Mouse (Mus musculus): ENCODE measurements at regions not wholly inside any gene's neighbourhood (a gene's known extent, or its start where the extent isn't known, plus 50 kb on each side); places are given as distances from the start of the nearest gene placed in this dataset.
A peak's percentile ranks its signal among the peaks of the same experiment; 100 is the strongest.

- DNase-seq, result no peak
Measured at GRCm38 (mm10) chr1:81950140-81950550, 282.8 kb upstream of the Gm9747 start.

- DNase-seq, result no peak
Measured at GRCm38 (mm10) chr1:81950853-81951252, 282.1 kb upstream of the Gm9747 start.

GRCm38 (mm10) chr1:81951493-81952011, 281.4 kb upstream of the Gm9747 start:
- DNase-seq, result no peak

GRCm38 (mm10) chr1:81952095-81952494, 280.8 kb upstream of the Gm9747 start:
- no peak for DNase-seq

- DNase-seq, result no peak
Measured at GRCm38 (mm10) chr1:81954507-81954906, 278.4 kb upstream of the Gm9747 start.

- no peak for DNase-seq
Measured at GRCm38 (mm10) chr1:81967062-81967461, 265.9 kb upstream of the Gm9747 start.

- no peak for DNase-seq
Measured at GRCm38 (mm10) chr1:81967746-81968295, 265.1 kb upstream of the Gm9747 start.

GRCm38 (mm10) chr1:81972575-81972974, 260.3 kb upstream of the Gm9747 start:
- DNase-seq, result no peak

GRCm38 (mm10) chr1:81973481-81973880, 259.4 kb upstream of the Gm9747 start:
- DNase-seq, result no peak

- DNase-seq, result no peak
Measured at GRCm38 (mm10) chr1:82007943-82008342, 225.0 kb upstream of the Gm9747 start.

- DNase-seq, result no peak
Measured at GRCm38 (mm10) chr1:82008805-82009204, 224.1 kb upstream of the Gm9747 start.

GRCm38 (mm10) chr1:82010995-82011394, 221.9 kb upstream of the Gm9747 start:
- no peak for DNase-seq

GRCm38 (mm10) chr1:82015341-82015740, 217.6 kb upstream of the Gm9747 start:
- no peak for DNase-seq

- peak; percentile 9 for DNase-seq
Measured at GRCm38 (mm10) chr1:82018701-82019404, 214.1 kb upstream of the Gm9747 start.

GRCm38 (mm10) chr1:82027761-82028160, 205.2 kb upstream of the Gm9747 start:
- DNase-seq, result no peak

GRCm38 (mm10) chr1:82031130-82031529, 201.8 kb upstream of the Gm9747 start:
- DNase-seq, result no peak

- no peak for DNase-seq
Measured at GRCm38 (mm10) chr1:82032410-82032809, 200.5 kb upstream of the Gm9747 start.

GRCm38 (mm10) chr1:82038171-82038570, 194.7 kb upstream of the Gm9747 start:
- no peak for DNase-seq

- no peak for DNase-seq
Measured at GRCm38 (mm10) chr1:82038698-82039097, 194.2 kb upstream of the Gm9747 start.

- no peak for DNase-seq
Measured at GRCm38 (mm10) chr1:82041286-82042050, 191.4 kb upstream of the Gm9747 start.

- DNase-seq, result no peak
Measured at GRCm38 (mm10) chr1:82042051-82042432, 190.9 kb upstream of the Gm9747 start.

GRCm38 (mm10) chr1:82042527-82042926, 190.4 kb upstream of the Gm9747 start:
- DNase-seq, result no peak

- no peak for DNase-seq
Measured at GRCm38 (mm10) chr1:82066291-82066690, 166.6 kb upstream of the Gm9747 start.

- DNase-seq, result no peak
Measured at GRCm38 (mm10) chr1:82068571-82068970, 164.3 kb upstream of the Gm9747 start.

All from kidney, postnatal 10 days (tissue).